Mouse (Mus musculus) layer of hippocampus, adult 18-20 months (tissue): ENCODE measurements around the gene Fgd3. TPM values are rescaled to one million over a fixed set of nuclear protein-coding genes. Genes with fewer than 3 reads are reported as not detected.

ENCODE experiments used
- DNase-seq, 2 experiments: peaks; one replicate each; pipeline ENCODE4 v3.0.0; 2022; ENCODE audit warnings: low spot score in 2 of 2
- total RNA-seq, 2 experiments: library from RNA; stranded (reverse); gene quantifications; 2 replicates each; pipeline ENCODE4 v1.2.3; 2021

The Fgd3 gene
- total RNA-seq, 2 experiments from 2014 or later: 6.1 to 6.5 TPM

- DNase-seq: peak in 1 of 2 experiments; percentile 21
These were observed 22.0 kb upstream of the Fgd3 start for GRCm38 (mm10) chr13:49341831-49342722.

GRCm38 (mm10) chr13:49341012-49341830, 21.1 kb upstream of the Fgd3 start, which contains the start of gene Bicd2:
TSS of gene Bicd2 (plus strand) at chr13:49341585.
- peak; percentile 97 to 99 for DNase-seq

- DNase-seq: peak in 1 of 2 experiments; percentile 64
These were observed 18.9 kb upstream of the Fgd3 start for GRCm38 (mm10) chr13:49338893-49339546.

- DNase-seq: no peak
These were observed 15.2 kb upstream of the Fgd3 start for GRCm38 (mm10) chr13:49335077-49335982.

- no peak for DNase-seq
These were observed 13.1 kb upstream of the Fgd3 start for GRCm38 (mm10) chr13:49333250-49333649.

GRCm38 (mm10) chr13:49328101-49328500, 8.0 kb upstream of the Fgd3 start:
- DNase-seq: no peak

GRCm38 (mm10) chr13:49326246-49327206, 6.4 kb upstream of the Fgd3 start:
- peak in 1 of 2 experiments; percentile 74 for DNase-seq

GRCm38 (mm10) chr13:49324871-49325270, 4.8 kb upstream of the Fgd3 start:
- DNase-seq: no peak

GRCm38 (mm10) chr13:49322739-49323138, 2.6 kb upstream of the Fgd3 start:
- no peak for DNase-seq

GRCm38 (mm10) chr13:49322169-49322568, 2.1 kb upstream of the Fgd3 start:
- DNase-seq: no peak

- DNase-seq: no peak
These were observed 1.3 kb upstream of the Fgd3 start for GRCm38 (mm10) chr13:49321452-49321851.

GRCm38 (mm10) chr13:49320514-49320913, 403 bp upstream of the Fgd3 start:
- DNase-seq: no peak

- DNase-seq: no peak
These were observed 2.2 kb downstream of the Fgd3 start for GRCm38 (mm10) chr13:49317914-49318313.

- no peak for DNase-seq
These were observed 2.6 kb downstream of the Fgd3 start for GRCm38 (mm10) chr13:49317508-49317907.

- DNase-seq: no peak
These were observed 3.5 kb downstream of the Fgd3 start for GRCm38 (mm10) chr13:49316386-49317162.

GRCm38 (mm10) chr13:49311642-49312041, 8.5 kb downstream of the Fgd3 start:
- DNase-seq: no peak

GRCm38 (mm10) chr13:49309501-49309900, 10.6 kb downstream of the Fgd3 start:
- no peak for DNase-seq

GRCm38 (mm10) chr13:49308861-49309403, 11.2 kb downstream of the Fgd3 start:
- no peak for DNase-seq
